Mouse (Mus musculus) subcutaneous adipose tissue, adult 2 months (tissue): ENCODE data around the gene Cyp17a1. TPM values are rescaled to one million over a fixed set of nuclear protein-coding genes. Genes with fewer than 3 reads are reported as not detected.

Experiments used
- polyA plus RNA-seq: library from polyadenylated mRNA; depleted of rRNA; stranded (reverse); fragments of >200 nt; gene quantifications from 2 replicates; pipeline ENCODE4 v1.2.3, GENCODE M21; 2012; ENCODE audit warnings: low replicate concordance; rRNA removed

Cyp17a1 gene
- polyA plus RNA-seq, result 0.05 and 0.27 TPM in 2 replicates

DNA sequence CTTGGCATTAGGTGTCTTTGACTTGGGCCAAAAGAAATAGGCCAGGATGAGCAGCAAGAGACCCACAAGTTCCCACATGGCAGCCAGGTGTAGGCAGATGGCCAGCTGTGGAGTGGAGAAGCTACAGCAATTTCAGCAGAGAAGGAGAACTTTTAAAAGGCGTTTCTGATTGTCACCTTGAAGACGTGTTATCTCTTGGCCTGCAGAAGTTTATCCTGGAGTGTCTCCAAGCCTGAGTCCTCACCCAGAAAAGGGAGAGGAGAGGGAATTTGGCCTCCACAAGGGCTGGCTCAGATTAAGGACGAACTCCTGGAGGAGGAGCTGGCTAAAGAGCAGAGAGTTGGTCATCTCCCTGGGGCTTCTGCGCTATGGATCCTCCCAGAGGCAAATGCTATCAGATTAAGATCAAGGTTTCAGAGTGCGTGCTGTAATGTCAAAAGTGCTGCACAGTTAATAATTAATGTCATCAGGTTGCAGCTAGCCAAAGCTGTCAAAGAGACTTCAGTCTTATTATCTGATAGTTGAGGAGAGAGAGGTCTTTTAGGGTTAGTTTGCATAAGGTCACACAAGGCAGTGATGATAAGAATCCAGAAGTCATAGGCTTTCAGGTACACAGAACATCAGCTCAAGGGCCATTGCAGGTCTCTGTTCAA, at the start of gene Cyp17a1:
TSS of gene Cyp17a1 (minus strand) at position 407 of the 653 bp plus-strand sequence.

DNA sequence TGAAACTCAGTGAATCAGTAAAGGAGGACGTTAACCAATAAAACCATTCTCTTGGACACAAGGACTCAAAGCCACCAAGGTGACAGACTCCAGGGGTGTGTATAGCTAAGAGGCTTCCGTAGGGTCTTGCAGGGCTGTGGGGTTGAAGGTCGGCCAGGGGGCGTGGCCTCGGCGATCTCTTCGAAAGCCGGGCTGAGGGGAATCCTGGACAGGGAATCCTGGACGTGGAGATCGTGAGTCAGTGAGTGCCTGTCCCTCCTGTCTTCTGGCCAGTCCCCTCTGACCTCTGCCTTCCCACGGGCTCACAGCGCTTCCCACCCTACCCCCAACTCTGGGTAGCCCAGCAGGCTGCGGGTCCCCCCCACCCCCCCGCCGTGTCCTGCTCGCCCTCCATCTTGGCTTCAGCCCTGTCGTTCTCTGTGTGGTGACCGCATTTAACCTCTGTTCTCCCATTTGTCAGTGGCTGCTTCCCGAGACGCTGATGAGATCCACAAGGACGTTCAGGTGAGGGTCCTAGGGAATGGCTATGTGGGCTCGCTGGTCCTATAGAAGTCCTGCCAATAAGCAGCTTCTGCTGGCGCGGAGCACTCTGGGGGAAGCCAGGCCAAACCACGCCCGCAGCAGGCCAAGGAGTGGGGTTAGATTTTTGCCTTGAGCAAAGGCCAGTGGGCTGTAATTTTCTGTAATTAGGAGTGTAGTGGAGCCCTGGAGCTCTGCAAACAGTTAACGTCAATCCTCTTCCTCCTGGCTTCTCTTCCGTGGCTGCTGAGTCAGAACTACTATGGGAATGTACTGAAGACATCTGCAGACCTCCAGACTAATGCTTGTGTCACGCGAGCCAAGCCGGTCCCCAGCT, 34.6 kb upstream of the Cyp17a1 start, which contains the start of gene As3mt:
TSS of gene As3mt (plus strand) at position 163 of the 856 bp plus-strand sequence.

DNA sequence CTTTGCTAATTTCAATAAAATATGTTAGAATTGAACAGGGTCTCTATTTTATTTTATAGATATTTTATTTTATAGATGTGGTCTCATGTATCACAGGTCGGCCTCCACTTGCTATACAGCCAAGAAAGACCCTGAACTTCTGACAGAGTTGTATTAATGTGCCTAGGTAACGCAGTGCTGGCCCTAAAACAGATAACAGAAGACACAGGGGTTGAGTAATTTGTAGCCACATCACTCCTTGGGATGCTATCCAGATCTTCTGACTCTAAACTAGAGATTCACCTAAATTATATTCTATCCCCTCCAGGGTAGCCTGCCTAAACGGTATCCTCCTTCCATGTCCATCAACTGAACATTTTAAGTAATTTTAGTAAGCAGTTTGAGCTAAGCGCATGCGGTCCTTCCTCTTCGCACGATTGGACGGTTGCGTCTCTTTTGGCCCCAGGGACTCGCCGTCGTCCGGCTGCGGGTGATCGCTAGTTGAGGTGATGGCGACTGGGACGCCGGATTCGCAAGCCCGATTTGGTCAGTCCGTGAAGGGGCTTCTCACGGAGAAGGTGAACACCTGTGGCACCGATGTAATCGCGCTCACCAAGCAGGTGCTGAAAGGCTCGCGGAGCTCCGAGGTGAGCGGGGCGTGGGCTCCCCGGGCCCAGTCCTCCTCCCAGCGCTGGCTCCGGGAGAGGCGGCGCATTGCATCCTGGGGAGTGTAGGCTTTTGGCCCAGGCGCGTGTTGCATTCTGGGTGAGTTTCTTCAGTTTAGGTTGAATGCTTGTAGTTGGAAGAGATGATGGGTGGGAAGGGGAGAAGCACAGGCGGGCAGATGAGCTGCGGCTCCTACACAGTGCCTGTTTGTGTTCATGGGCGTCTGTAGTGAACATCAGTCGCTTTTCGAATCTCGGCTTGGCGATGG, 16.7 kb upstream of the Cyp17a1 start, which contains the start of gene Borcs7:
TSS of gene Borcs7 (plus strand) at position 447 of the 913 bp plus-strand sequence.

Other genes with a start within 250 kb of the Cyp17a1 start
- gene Trim8, start 171.5 kb downstream of the Cyp17a1 start, polyA plus RNA-seq, result 35.6 and 44.1 TPM in 2 replicates
- 31.8 and 31.9 TPM in 2 replicates for gene Arl3, start 100.0 kb downstream of the Cyp17a1 start, polyA plus RNA-seq
- 8.4 and 10.4 TPM in 2 replicates for gene Sfxn2, start 99.8 kb downstream of the Cyp17a1 start, polyA plus RNA-seq
- 73.3 and 82.1 TPM in 2 replicates for gene Wbp1l, start 74.1 kb downstream of the Cyp17a1 start, polyA plus RNA-seq
- 8.3 and 11.1 TPM in 2 replicates for gene Borcs7, start 16.7 kb upstream of the Cyp17a1 start, polyA plus RNA-seq
- 10.3 and 17.4 TPM in 2 replicates for gene As3mt, start 34.3 kb upstream of the Cyp17a1 start, polyA plus RNA-seq
- gene Cnnm2, start 88.4 kb upstream of the Cyp17a1 start, polyA plus RNA-seq, result 30.5 and 75.4 TPM in 2 replicates